Mouse (Mus musculus): Measurements from ENCODE around the gene Pxylp1. TPM values are rescaled to one million over a fixed set of nuclear protein-coding genes. Genes with fewer than 3 reads are reported as not detected.

Gene Pxylp1
- total RNA-seq, 2 experiments from 2014 or later, result 19.7 to 20.3 TPM

DNA sequence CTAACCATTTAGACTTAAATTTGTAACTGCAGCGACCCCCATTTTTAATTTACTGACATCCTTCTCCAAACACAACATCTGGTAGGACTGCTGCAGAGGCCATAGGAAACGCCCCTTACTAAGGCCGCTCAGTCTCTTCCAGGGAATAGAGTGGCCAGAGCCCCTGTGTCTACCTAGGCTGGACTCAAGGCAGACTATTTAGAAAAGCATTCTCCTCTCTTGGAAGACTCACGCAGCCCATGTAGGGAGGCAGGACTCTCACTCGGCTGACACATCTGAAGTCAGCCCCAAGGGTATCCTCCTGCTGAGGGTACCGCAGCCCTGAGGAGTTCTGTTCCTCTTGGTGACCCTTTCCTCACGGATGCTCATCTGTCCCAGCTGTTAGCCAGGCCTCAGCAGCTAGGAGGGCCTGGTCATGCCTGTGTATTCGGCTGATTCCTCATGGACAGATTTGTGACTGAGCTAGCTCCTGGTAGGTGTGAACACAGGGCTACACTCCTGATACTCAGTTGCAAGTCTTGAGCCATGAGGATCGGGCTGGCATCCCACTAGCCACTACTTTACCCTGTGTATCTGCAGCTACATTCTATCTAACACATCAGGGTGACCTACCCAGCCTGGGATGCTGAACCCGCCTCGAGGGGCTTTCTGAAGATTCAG, 73.5 kb downstream of the Pxylp1 start:
- no peak for DNase-seq

DNA sequence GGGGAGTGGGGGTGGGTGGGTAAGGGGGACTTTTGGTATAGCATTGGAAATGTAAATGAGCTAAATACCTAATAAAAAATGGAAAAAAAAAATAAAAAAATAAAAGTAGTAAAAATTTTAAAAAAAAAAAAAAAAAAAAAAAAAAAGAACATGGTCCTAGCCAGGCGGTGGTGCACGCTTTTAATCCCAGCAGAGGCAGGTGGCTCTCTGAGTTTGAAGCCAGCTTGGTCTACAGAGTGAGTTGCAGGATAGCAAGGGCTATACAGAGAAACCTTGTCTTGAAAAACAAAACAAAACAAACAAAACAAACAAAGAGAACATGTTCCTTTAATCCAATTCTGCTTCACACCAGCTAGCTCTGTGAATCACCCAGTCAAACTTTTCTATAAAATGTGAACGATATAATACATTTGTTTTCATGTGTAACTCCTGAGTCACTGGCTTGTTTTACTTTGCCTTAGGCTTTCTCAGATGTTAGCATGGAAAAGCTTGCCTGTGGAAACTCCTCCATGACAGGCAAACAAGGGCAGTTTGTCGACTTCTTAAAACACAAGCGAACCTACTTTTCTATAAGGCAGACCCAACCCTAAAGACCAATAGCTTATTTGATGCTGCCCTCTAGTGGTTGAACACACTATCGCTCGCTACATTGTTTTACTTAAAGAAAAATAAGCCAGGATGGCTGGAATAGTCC, 74.2 kb downstream of the Pxylp1 start:
- no peak for DNase-seq

DNA sequence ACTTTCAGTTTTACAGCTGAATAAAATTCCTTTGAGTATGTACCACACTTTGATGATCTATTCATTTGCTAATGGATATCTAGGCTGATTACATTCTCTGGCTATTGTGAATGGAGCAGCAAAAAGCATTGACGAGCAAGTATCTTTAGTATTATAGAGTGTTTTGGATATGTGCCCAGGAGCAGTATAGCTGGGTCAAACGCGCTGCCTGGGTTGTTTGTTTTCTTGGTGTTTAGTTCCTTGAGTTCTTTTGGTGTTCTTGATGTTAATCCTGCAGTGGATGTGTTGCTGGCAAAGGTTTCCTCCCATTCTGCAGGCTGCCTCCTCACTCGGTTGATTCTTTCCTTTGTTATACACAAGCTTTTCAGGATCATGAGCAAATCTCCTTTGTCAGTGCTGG, 80.5 kb downstream of the Pxylp1 start:
- no peak for DNase-seq

DNA sequence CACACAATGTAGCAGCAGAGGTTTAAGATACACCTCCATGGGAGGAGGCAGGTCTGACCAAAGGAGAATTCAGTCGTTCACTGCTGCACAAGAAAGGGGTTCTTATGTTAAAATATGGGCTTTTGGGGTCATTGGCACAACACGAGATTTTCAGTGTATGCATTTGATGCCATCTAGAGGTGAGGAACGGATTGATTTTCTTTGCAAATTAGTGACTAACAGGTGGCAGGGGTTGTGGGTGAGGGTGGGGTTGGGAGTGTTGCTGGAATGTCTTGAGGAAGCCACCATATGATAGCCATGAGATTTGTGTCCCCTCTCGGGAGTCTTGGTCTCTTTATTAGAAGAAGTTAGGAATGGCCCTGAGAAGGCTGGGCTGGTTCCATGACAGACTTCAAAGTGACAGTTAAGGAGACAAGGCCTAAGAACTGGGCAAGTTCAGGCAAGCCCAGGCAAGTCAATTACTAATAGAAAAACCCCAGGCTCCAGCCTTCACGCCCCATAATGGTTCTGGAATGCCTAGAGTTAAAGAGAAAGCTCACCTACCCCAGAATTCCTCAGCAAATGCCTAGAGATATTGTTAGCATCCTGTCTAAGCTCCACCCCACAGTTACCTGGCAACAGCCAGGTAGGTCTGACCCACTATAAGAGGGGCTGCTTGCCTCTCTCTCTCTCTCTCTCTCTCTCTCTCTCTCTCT, 92.2 kb downstream of the Pxylp1 start:
- no peak for DNase-seq

DNA sequence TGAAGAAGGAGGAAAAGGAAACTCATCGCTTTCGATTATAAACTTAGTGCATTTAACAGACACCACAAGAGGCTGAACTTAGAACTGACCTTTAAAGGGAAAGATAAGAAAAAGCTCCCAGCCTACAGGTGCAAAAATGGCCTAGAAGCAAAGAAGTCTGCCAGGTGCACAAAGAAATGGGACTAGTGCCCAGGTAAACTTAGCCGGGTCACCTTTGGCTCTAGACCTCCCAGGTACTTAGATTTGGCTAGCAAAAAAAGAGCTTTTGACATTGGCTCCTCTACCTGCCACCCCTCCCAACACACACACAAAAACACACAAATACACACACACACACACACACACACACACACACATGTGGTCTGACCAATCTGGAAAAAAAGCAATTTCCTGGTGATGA, 95.2 kb downstream of the Pxylp1 start:
- DNase-seq, result no peak

DNA sequence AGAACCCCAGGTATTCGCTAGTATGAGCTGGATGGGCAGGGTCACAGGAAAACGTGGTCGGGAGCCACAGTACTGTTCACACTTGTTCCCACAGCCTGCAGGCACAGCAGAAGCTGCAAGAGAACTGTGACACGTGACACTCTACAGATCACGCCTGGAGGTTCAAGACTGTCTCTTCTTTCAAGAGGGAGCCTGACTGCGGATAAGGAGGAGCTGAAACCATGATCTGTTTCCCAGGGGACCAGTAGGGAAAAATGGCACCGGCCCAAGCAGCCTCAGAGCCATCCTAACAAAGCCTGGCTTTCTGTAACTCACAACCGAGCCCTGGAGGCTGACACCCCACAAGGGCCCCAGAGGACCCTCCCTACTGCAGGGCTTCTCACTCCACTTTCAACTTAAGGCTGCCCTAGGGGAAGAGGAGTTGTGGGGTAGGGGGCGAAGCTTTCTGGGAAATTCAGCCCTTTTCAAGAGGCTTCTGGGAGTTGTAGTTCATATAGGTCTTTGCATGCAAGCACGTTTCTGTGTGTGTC, 97.0 kb downstream of the Pxylp1 start:
- DNase-seq, result peak; percentile 30 to 50

DNA sequence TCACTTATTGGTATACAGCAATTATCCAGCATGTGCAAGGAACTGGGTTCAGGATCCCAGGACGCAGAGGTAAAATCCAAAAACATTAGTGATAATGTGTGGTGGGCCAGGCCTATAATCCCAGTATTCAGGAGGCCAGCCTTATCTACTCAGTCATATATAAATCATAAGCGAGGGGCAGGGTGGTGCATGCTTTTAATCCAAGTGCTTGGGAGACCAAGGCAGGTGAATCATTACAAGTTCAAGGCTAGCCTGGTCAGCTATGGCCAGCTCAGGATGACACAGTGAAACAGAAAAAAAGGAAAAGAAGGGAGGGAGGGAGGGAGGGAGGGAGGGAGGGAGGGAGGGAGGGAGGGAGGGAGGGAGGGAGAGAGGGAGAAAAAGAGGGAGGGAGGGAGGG, 97.9 kb downstream of the Pxylp1 start:
- no peak for DNase-seq

DNA sequence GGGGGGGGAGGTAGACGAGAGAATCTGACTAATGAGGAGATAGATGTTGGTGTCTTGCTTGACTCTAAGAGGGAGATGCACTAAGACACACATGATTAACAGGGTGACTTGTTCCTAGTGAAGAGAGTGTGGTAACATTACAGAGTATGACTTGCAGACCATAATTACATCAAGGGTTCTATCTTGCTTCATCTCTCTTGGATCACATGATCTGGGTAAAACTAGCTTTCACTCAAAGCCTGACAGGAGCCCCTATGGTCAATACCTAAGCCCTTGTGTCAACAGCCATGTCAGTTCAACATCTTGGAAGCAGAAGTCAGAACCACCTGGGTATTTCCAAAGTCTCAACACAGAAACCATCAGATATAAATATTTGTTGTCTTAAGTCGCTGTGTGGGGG, 99.9 kb downstream of the Pxylp1 start:
- DNase-seq, result no peak

DNA sequence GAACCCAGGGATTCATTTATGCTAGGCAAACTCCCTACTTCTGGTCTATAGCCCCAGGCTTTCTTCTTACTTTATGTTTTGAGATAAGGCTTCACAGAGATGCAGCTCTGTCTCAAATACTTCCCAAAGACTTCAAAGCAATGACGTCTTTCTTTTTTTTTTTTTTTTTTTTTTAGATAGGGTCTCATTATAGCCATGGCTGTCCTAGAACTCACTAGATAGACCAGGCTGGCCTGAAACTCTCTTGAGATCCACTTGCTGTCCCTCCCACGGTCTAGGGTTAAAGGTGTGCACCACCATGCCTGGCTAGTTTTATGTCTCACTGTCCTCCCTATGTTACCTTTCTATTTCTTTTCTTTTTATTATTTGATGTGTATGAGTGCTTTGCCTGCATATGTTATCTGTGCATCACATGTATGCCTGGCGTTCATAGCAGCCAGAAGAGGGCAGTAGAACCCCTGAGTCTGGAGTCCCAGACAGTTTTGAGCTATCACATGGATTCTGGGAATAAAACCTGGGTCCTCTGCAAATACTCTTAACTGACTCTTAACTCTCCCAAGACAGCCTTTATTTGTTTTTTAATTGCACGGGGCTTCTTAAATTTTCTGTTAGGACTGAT, 102.0 kb downstream of the Pxylp1 start:
- no peak for DNase-seq

DNA sequence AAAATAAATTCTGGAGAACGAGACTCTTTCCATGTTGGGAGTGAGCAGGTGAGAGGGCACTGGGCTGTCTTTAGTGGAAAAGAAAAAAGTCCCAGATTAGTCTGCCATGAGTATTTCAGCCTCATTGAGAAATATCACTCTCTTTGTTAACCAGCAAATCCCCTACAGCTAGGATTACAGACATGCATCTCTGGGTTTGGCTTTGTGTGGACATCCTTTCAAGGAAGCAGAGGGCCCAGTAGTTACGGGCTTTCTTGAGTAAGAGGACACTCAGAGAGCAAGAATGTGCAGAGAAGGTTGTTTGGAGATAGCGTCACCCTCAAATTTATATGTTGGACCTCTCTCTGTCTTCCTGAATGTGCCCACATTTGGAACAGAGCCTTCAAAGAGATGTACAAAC, 102.6 kb downstream of the Pxylp1 start:
- DNase-seq, result no peak

DNA sequence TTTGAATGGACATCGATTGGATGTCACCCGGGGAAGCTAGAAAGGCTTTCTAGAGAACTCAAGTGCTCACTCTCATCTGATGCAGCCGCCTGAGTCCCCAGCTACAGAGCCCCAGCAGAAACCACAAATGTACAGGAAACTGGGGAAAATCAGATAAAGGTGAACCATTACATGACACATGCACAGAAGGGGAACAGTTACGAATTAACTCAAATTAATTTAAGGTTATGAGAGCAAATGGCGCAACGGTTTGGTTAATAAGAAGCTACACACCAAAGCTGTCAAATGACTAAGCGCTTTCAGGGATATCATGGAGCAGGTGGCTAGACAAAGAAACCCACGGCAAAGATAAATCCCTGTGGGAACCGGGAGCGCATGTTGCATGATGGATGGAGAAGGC, 104.7 kb downstream of the Pxylp1 start:
- DNase-seq, result no peak

DNA sequence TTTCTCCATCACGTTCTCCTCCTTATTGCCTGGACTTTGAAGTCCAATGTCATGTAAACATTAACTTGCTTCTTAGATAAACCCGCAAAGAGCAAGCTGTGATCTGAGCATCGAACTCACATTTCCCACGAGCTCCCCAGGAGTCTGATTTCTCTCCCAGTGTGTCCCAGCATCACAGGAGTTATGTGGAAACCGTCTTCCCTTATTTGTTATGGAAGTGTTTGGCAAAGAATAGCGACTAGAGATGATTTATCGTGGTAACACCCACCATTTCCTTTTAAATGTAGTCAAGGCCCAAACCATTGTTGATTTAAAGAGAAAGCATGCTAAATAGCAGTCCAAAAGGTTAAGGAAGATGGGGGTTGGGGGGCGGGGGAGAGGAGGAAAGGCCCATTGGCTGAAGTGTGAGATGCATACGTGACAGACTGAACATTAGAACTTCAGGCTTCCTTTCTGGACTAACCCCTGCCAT, 106.6 kb downstream of the Pxylp1 start:
- no peak for DNase-seq

DNA sequence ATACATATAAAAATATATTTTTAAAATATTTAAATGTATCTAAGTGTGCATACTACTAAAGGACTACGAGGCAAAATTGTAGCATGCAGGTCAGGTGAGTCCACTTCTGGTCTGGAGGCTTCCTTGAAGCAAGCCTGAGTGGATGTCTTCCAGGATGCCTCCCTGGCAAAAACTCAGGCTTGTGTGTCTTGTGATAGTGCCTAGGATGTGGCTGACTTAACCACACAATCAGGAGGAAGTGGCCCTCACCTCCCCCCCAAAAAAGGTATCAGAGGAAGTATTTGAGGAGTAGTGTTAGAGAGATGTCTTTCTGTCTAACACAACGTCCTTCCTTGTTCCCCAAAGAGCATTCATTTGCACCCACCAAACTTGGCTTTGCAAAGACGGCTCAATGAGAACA, 107.3 kb downstream of the Pxylp1 start:
- no peak for DNase-seq

DNA sequence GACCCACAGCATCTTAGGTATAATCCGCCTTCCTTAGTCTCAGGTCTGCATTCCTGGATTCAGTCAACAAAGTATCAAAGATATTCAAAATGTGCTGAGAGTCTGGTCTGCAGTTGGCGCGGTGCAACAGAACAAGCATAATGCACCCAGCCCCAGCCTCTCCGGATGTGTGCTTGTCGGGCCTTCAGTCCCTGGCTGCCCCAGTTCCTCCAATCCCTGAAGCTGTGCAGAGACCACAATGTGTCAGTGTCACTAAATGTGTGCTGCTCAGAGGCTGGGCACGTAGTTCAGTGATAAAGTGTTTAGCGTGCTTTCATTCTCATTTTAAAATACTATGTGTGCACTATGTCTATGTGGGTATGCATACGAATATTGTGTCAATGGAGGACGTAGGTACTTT, 108.8 kb downstream of the Pxylp1 start:
- DNase-seq, result no peak

DNA sequence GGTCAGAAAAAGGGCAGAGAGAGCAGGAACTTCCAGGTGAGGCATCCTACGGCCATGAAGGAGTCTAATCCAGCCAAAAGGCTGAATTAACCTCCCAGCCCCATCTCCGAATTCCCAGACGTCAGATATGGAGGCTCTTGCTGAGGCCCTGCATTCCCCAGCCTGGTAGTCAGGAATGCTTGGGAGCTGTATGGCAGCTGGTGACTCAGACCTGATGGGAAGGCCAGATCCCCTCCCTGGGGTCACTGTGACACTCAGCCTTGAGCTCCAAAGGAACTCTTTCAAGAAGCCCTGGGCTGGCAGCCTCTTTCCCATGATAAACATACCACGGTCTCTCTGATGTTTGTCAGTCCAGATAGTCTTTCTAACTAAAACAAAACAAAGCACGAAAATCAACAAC, 109.2 kb downstream of the Pxylp1 start:
- DNase-seq, result no peak

DNA sequence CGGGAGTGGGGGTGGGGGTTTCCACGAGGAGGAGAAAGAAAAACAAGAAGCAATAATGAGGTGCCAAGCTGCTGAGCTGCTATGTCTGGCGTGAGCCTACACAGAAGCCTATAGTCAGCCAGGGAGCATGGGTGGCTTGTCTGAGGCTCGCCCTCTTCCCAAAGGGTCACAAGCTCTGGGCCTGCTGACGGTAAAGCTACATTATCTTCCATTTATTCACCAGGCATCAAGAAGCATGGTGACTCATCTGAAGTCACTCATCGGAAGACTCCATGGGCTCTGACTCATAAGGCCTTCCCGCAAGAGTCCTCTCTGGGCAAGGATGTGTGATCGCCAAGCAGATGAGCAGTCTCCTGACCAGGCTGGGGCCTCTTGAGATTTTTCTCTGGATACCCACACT, 110.4 kb downstream of the Pxylp1 start:
- no peak for DNase-seq

Other genes with a start within 250 kb of the Pxylp1 start
- gene Zbtb38, start 139.8 kb downstream of the Pxylp1 start, total RNA-seq (2021), result 10 to 100 TPM; 56.4 to 63.4 TPM
- 1 to 10 TPM; 4.7 to 5.9 TPM for gene Spsb4, start 126.2 kb upstream of the Pxylp1 start, total RNA-seq (2021)
- 10 to 100 TPM; 69.6 to 76.5 TPM for gene Slc25a36, start 218.5 kb upstream of the Pxylp1 start, total RNA-seq (2021)